Mouse (Mus musculus): ENCODE measurements around the gene Car3.

Gene Car3

GRCm38 (mm10) chr3:14874402-14875040 lies 11.2 kb downstream of the Car3 start:
- DNase-seq (ENCODE audit: low read depth, low spot score), result no peak

DNA sequence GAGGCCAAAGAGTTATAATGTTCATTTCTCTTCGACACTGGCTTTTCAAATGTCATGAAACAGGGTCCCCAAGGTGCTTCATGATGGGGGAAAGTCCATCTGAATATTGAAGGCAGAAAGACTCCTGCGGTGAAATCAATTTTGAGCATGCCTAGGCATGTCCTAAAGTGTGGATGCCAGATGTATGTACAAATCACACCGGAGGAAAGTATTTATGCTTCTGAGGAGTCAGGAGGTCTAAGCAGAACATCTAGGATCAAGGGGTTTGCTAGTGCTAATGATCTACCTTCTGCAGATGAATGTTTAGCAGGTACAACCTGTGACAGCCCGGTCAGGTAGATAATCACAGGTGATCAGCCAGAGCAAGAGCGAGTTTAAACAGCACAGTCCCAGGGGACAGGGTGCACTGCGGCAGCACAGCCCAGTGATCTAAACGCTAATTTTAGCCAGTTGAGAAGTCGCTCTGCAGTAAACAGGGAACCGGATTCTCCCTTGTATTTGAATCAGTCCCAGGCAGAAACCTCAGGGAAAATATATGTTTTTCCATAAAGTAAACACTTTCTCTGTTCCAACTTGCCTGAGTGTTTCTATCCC lies 13.1 kb downstream of the Car3 start:
- DNase-seq (ENCODE audit: low read depth, low spot score), result no peak

GRCm38 (mm10) chr3:14877251-14877909 lies 14.1 kb downstream of the Car3 start:
- DNase-seq (ENCODE audit: low read depth, low spot score), result no peak

DNA sequence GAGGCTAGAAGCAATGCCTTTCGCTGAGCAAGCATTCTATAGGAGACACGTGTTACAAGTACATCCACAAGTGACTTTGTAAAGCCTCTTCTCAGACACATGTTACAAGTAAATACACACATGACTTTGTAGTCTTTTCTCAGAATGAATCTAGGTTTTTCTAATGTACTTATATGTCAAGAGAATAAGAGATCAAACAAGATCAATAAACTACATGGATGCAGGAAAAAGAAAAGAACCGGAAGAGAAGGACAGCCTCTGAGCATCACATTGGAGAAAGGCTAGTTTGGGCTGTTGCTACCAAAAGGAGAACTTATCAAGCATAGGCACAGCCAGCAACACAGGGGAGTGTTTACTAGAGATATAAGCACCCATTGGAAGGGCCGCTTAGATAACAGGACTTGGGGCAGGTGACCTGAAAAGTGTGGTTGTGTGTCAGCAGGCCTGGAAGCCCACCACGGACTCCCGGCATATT lies 15.5 kb downstream of the Car3 start:
- no peak for DNase-seq (ENCODE audit: low read depth, low spot score)

- no peak for DNase-seq (ENCODE audit: low read depth, low spot score)
Measured at GRCm38 (mm10) chr3:14879293-14879692, 16.0 kb downstream of the Car3 start.

- no peak for DNase-seq (ENCODE audit: low read depth, low spot score)
Measured at GRCm38 (mm10) chr3:14880277-14880676, 17.0 kb downstream of the Car3 start.

DNA sequence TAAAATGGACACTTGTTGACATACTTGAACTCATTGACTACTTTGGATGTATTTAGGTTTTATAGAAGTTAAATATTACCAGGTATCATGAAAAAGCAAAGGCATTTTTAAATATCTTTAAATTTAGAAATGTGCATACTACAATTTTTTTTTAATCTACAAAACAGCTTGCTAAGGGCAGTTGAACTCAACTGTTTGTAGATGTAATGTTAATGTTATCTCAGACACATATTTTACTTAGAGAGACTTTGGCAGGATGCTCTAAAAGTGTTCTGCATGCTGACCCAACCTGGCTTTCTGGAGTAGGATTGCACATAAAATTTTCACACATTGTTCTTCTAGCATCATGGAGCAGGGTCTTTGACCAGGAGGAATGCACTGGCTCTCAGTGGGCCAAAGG lies 18.7 kb downstream of the Car3 start:
- DNase-seq (ENCODE audit: low read depth, low spot score), result no peak

DNA sequence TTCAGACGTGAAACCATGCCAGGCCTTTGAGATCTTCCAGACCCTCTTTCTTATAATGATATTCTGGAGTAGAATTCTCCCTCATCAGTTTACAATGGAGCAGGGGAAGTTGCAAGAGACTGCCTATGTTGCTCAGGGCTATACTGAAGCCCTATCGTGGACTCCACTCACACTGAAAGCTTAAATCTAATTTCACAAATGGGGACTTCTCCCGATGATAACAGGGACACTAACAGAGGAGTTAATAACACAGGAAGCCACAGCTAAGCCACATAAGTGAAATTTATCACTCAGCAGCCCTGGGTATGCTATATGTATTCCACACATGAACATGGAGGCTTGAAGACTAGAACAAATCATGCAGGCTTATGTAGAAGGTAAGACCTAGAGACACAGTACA lies 19.4 kb downstream of the Car3 start:
- no peak for DNase-seq (ENCODE audit: low read depth, low spot score)

DNA sequence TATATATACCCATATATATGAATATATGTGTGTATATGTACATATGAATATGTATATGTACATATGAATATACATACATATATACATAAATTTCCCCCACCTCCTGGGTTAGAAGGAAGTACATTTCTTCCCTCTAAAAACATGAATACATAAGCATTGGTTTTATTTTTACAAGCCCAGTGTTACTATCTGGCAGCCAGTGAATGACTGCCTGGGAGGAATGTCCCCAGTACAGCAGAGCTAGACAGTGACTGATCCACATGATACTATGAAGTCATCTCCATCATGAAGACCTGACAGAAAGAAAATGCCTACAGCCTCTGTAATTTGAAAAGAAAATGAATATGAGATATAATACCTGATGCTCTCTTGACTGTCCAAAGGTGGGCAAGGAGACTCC lies 21.5 kb downstream of the Car3 start:
- no peak for DNase-seq (ENCODE audit: low read depth, low spot score)

DNA sequence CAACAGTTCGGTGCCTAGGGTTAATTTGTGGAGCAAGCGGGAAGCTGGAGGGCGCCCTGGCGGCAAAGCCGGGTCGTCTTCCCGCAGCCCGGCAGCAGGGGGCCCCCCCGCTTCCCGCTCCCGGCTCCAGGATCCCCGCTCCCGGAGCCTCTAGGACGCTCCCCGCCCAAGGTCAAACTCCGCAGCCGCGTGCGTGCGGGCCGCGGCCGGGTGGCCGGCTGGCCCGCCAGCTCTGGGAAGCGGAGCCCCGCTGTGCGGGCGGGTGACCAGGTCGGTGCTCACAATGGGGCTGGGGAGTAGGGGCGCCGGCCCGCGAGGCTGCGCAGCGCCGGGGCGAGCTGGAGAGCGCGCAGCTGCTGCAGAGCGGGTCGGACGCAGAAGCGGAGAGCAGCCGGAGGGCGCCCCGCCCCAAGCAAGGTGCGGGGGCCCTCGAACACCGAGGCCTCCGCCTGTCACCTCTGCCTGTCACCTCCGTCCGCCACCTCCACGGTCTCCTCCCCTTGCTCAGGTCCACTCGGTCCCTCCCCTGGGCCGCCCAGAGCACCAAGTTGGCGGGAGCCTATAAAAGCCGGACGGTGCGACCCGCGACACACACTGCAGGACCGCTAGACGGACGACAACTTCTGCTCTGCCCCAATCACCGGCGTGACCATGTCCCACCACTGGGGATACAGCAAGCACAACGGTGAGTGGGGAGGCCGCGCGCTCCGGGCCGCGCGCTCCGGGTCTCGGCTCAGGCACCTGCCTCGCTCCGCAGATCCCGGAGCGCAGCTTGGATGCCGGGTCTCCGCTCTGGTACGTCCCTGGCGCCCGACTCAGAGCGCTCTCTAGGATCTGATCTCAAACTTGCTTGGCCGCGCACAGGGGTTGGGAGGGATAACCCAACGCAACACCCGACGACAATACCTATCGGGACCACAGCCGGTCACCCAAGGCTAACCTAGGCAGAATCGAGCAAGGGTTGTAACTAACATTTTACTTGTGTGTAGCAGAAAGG lies 23.1 kb downstream of the Car3 start, which contains the start of gene Car2:
Car2 (plus strand) TSS at position 172 of the 997 bp plus-strand sequence.
- DNase-seq (ENCODE audit: low read depth, low spot score), result no peak

DNA sequence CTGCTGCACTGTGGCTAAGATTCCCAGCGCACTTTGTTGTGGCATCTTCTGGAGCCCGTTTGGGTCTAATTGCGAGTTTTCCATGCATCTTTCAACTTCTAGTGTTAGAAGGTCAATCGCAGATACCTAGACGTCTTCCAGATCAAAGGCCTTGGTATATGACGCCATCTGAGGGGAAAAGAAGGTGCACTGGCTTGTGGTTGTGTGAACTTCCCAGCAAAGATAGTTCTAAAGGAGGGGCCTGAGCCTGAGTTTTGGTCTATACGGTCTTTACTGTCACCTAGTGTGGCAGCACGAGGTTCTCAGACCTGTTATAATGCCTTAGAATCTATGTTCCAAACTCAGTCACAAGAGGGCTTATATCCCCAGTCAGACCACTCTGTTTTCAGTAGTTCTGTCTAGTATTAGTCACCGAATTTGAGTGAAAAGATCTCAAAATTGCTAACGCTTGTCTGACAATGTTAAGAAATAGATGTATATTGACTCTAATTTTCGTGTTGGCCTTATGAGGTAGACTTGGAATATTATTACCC lies 23.9 kb downstream of the Car3 start:
- DNase-seq (ENCODE audit: low read depth, low spot score), result no peak

DNA sequence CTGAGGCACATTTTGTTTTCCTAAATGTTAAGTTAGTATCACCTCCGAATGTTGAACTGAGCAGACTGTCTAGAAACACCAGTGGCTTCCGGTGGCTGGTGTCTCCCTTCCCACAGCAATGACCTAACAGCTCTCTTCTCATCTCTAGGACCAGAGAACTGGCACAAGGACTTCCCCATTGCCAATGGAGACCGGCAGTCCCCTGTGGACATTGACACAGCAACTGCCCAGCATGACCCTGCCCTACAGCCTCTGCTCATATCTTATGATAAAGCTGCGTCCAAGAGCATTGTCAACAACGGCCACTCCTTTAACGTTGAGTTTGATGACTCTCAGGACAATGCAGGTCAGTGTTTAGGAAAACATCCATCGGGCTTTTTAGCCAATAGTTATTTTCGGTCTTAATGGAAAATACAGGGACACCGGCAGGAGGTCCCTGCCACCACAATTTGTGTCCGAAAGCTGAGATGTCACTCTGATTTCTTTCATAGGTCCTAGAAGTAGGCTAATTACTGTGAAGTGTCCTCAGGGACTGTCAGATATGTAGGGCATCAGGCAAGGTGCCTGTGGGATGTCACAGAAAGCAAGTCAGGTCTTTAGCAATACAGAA lies 24.5 kb downstream of the Car3 start:
- DNase-seq (ENCODE audit: low read depth, low spot score), result no peak

GRCm38 (mm10) chr3:14888549-14888948 lies 25.2 kb downstream of the Car3 start:
- DNase-seq (ENCODE audit: low read depth, low spot score), result no peak

- no peak for DNase-seq (ENCODE audit: low read depth, low spot score)
Measured at GRCm38 (mm10) chr3:14889085-14889484, 25.8 kb downstream of the Car3 start.

- DNase-seq (ENCODE audit: low read depth, low spot score), result no peak
Measured at GRCm38 (mm10) chr3:14889716-14890409, 26.6 kb downstream of the Car3 start.

- DNase-seq (ENCODE audit: low read depth, low spot score), result no peak
Measured at GRCm38 (mm10) chr3:14892991-14893390, 29.7 kb downstream of the Car3 start.

- no peak for DNase-seq (ENCODE audit: low read depth, low spot score)
Measured at GRCm38 (mm10) chr3:14893700-14894099, 30.4 kb downstream of the Car3 start.

GRCm38 (mm10) chr3:14895333-14895732 lies 32.0 kb downstream of the Car3 start:
- DNase-seq (ENCODE audit: low read depth, low spot score), result no peak

DNA sequence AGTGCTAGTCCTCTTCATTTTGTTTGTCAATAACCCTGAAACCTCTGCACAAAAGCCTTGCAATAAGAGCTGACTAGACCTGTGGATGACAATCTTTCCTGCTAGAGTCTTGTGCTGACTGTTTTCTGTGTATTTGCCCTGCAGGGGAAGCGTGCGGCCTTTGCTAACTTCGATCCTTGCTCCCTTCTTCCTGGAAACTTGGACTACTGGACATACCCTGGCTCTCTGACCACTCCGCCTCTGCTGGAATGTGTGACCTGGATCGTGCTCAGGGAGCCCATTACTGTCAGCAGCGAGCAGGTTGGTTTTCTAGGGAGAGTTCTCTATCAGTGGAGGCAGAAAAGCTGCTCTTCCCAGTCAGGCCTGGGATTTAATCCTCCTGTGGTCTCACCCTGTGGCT lies 34.5 kb downstream of the Car3 start:
- no peak for DNase-seq (ENCODE audit: low read depth, low spot score)

GRCm38 (mm10) chr3:14903380-14903779 lies 40.1 kb downstream of the Car3 start:
- no peak for DNase-seq (ENCODE audit: low read depth, low spot score)

All from skeletal muscle tissue, adult 2 months (tissue).